Mouse (Mus musculus): Measurements from ENCODE around the gene Scn8a.

GRCm38 (mm10) chr15:101002466-101002865 is 132.8 kb downstream of the Scn8a start:
- no peak for TF ChIP-seq POLR2A (IDR thresholded peaks at IDR 0.05; ENCODE audit: borderline replicate concordance, low read depth, low read length)
- TF ChIP-seq CTCF (IDR thresholded peaks at IDR 0.05; ENCODE audit: low read depth, low read length), result no peak
